In genomic region chr10:81183805-81184204, GRCm38 (mm10) we compare ENCODE assay signal across 9 mouse cellular contexts. TPM values are rescaled to one million over a fixed set of nuclear protein-coding genes. Genes with fewer than 3 reads are reported as not detected.
DNase-seq lines count a peak whose midpoint lies in the region; ATAC-seq and TF ChIP-seq lines count a peak whose summit lies in the region.
"Had no signal": no experiment of that assay in that cellular context is flagged by ENCODE, and none has a peak within 500 bp of the region (broad histone marks: within the 10 kb centered on the region; RNA-seq: fewer than 3 reads in every experiment).

TSS of gene 4930442H23Rik (minus strand) at chr10:81183849.

- peaks cover 58% of the 10 kb centered on the region for H3K36me3 ChIP-seq in kidney, embryonic 14.5 days (ENCODE audit: control insufficient read depth, insufficient read depth, low read length)
- H3K36me3 ChIP-seq in hindbrain, embryonic 15.5 days = peaks cover 63% of the 10 kb centered on the region
- peaks cover 41% of the 10 kb centered on the region for H3K36me3 ChIP-seq in midbrain, embryonic 16.5 days (ENCODE audit: control insufficient read depth, insufficient read depth, low read length)

- H3K9me3 ChIP-seq in kidney, embryonic 14.5 days (ENCODE audit: control insufficient read depth, low read length) = no peaks in the 10 kb centered on the region
- H3K9me3 ChIP-seq in hindbrain, embryonic 15.5 days = no peaks in the 10 kb centered on the region
- no peaks in the 10 kb centered on the region for H3K9me3 ChIP-seq in midbrain, embryonic 16.5 days (replicated peaks; ENCODE audit: control insufficient read depth, low read length, poor library complexity, severe bottlenecking)

- DNase-seq in kidney, postnatal 14 days = no peak
- DNase-seq in ovary, adult 18-20 months (ENCODE audit: low spot score) = no peak
- no peak for DNase-seq in cerebellum, postnatal 25 days
- no peak for DNase-seq in right cerebral cortex, postnatal 25 days
- DNase-seq: spleen, adult 18-20 months had no signal

- H3K4me1 ChIP-seq in kidney, embryonic 14.5 days (ENCODE audit: control insufficient read depth, insufficient read depth, low read length) = peaks cover 15% of the 10 kb centered on the region; the same call in 1 of the 2 replicates
- peaks cover 2% of the 10 kb centered on the region for H3K4me1 ChIP-seq in cortical plate, adult 2 months (ENCODE audit: control insufficient read depth, insufficient read depth, low read length)
- H3K4me1 ChIP-seq in hindbrain, embryonic 15.5 days (replicated peaks) = peaks cover 42% of the 10 kb centered on the region
- H3K4me1 ChIP-seq in midbrain, embryonic 16.5 days (ENCODE audit: control insufficient read depth, insufficient read depth, low read length) = peaks cover 8% of the 10 kb centered on the region

- H3K4me3 ChIP-seq in kidney, embryonic 14.5 days (ENCODE audit: low read length) = peak within 1 kb of the TSS; percentile 68
- H3K4me3 ChIP-seq in cortical plate, adult 2 months (ENCODE audit: insufficient read depth, low read length) = peak within 1 kb of the TSS; percentile 45
- H3K4me3 ChIP-seq in hindbrain, embryonic 15.5 days = peak within 1 kb of the TSS; percentile 52
- H3K4me3 ChIP-seq in midbrain, embryonic 16.5 days (ENCODE audit: low read depth, low read length) = peak within 1 kb of the TSS; percentile 51

- no peak for TF ChIP-seq POLR2A in cortical plate, adult 2 months (IDR thresholded peaks at IDR 0.05; ENCODE audit: extremely low read depth, insufficient read depth, low read length)

- peak within 1 kb of the TSS; percentile 66 for H3K27ac ChIP-seq in kidney, embryonic 14.5 days (ENCODE audit: low read depth, low read length)
- H3K27ac ChIP-seq in cortical plate, adult 2 months (ENCODE audit: insufficient read depth, low read length) = peak within 1 kb of the TSS; percentile 33; the same call in 1 of the 2 replicates
- H3K27ac ChIP-seq in hindbrain, embryonic 15.5 days (replicated peaks) = peak within 1 kb of the TSS; percentile 87
- peak within 1 kb of the TSS; percentile 88 for H3K27ac ChIP-seq in midbrain, embryonic 16.5 days (ENCODE audit: low read length)

- H3K4me2 ChIP-seq in kidney, embryonic 14.5 days (replicated peaks; ENCODE audit: low read depth, low read length) = peak within 1 kb of the TSS; percentile 56
- H3K4me2 ChIP-seq in hindbrain, embryonic 15.5 days = peak within 1 kb of the TSS; percentile 66
- peak within 1 kb of the TSS; percentile 64 for H3K4me2 ChIP-seq in midbrain, embryonic 16.5 days (ENCODE audit: low read length)

- H3K27me3 ChIP-seq in kidney, embryonic 14.5 days (ENCODE audit: control insufficient read depth, insufficient read depth, low read length) = no peaks in the 10 kb centered on the region
- no peaks in the 10 kb centered on the region for H3K27me3 ChIP-seq in hindbrain, embryonic 15.5 days
- no peaks in the 10 kb centered on the region for H3K27me3 ChIP-seq in midbrain, embryonic 16.5 days (ENCODE audit: control insufficient read depth, insufficient read depth, low read depth, low read length)

- TF ChIP-seq CTCF in cortical plate, adult 2 months (IDR thresholded peaks at IDR 0.05; ENCODE audit: extremely low read depth, insufficient read depth, low read length) = no peak

- WGBS in kidney, embryonic 14.5 days = 86% methylated on average over 5 of the region's 5 CpGs
- WGBS in hindbrain, embryonic 15.5 days = 89% methylated on average over 5 of the region's 5 CpGs
- 89% methylated on average over 5 of the region's 5 CpGs for WGBS in midbrain, embryonic 16.5 days

- peak within 1 kb of the TSS; percentile 72 for H3K9ac ChIP-seq in kidney, embryonic 14.5 days (ENCODE audit: low read depth, low read length)
- H3K9ac ChIP-seq in hindbrain, embryonic 15.5 days = peak within 1 kb of the TSS; percentile 63
- H3K9ac ChIP-seq in midbrain, embryonic 16.5 days (ENCODE audit: low read depth, low read length) = peak within 1 kb of the TSS; percentile 72

- ATAC-seq in kidney, embryonic 14.5 days (ENCODE audit: low FRiP score, low TSS enrichment) = no peak
- ATAC-seq in hindbrain, embryonic 15.5 days (ENCODE audit: low FRiP score, low read depth) = no peak
- ATAC-seq in midbrain, embryonic 16.5 days = no peak

RNA-seq across cellular contexts. Expression of gene 4930442H23Rik, which starts in this region (rescaled TPM):
- polyA plus RNA-seq in kidney, embryonic 14.5 days (2014; fragmentation: Nextera tagmentation; extraction: Ambion mirVana) = not detected in 2 replicates
- not detected in 2 replicates for polyA plus RNA-seq in cortical plate, adult 2 months (2012; rRNA removed)
- 0.13 and 0.31 TPM in 2 replicates for polyA plus RNA-seq in hindbrain, embryonic 15.5 days (2015; fragmentation: Nextera tagmentation; extraction: Ambion mirVana)
- polyA plus RNA-seq in midbrain, embryonic 16.5 days (2015; fragmentation: Nextera tagmentation; extraction: Ambion mirVana) = not detected in 2 replicates

Comparison
In these comparisons a context has a peak if more than half of its experiments do, and no peak if none do; other contexts are left out.
1. H3K27ac ChIP-seq: peak in every context shown above with its lines; median percentile 88 in midbrain, embryonic 16.5 days; 87 in hindbrain, embryonic 15.5 days; 66 in kidney, embryonic 14.5 days; 33 in cortical plate, adult 2 months.